Mouse (Mus musculus): ENCODE measurements around the gene Dap.

Dap gene

GRCm38 (mm10) chr15:31304302-31304701 is 80.2 kb downstream of the Dap start:
- no peak for DNase-seq (ENCODE audit: low read depth)

- DNase-seq (ENCODE audit: low read depth): no peak
These were observed 81.1 kb downstream of the Dap start for GRCm38 (mm10) chr15:31305181-31305580.

GRCm38 (mm10) chr15:31306726-31307125 is 82.6 kb downstream of the Dap start:
- DNase-seq (ENCODE audit: low read depth): no peak

- DNase-seq (ENCODE audit: low read depth): no peak
These were observed 85.4 kb downstream of the Dap start for GRCm38 (mm10) chr15:31309526-31309925.

- DNase-seq (ENCODE audit: low read depth): no peak
These were observed 87.9 kb downstream of the Dap start for GRCm38 (mm10) chr15:31312001-31312400.

GRCm38 (mm10) chr15:31315630-31316231 is 91.6 kb downstream of the Dap start:
- DNase-seq (ENCODE audit: low read depth): peak; percentile 58

GRCm38 (mm10) chr15:31317056-31317805 is 93.1 kb downstream of the Dap start:
- DNase-seq (ENCODE audit: low read depth): no peak

GRCm38 (mm10) chr15:31318158-31318955 is 94.2 kb downstream of the Dap start:
- DNase-seq (ENCODE audit: low read depth): no peak

- no peak for DNase-seq (ENCODE audit: low read depth)
These were observed 94.9 kb downstream of the Dap start for GRCm38 (mm10) chr15:31319046-31319445.

- no peak for DNase-seq (ENCODE audit: low read depth)
These were observed 96.7 kb downstream of the Dap start for GRCm38 (mm10) chr15:31320598-31321377.

- no peak for DNase-seq (ENCODE audit: low read depth)
These were observed 99.6 kb downstream of the Dap start for GRCm38 (mm10) chr15:31323684-31324083.
